Mouse (Mus musculus): ENCODE measurements around the gene Gm2001. TPM values are rescaled to one million over a fixed set of nuclear protein-coding genes. Genes with fewer than 3 reads are reported as not detected.

Gene Gm2001
- polyA plus RNA-seq, 1 experiment from 2014 or later, result not detected

Other genes with a start within 250 kb of the Gm2001 start
- not detected in 2 replicates for gene Oog1, start 239.7 kb downstream of the Gm2001 start, polyA plus RNA-seq (2016; fragmentation: Nextera tagmentation; extraction: Ambion mirVana)
- gene Gm4027, start 223.5 kb downstream of the Gm2001 start, polyA plus RNA-seq (2016; fragmentation: Nextera tagmentation; extraction: Ambion mirVana), result not detected in 2 replicates
- not detected in 2 replicates for gene Gm16381, start 197.7 kb downstream of the Gm2001 start, polyA plus RNA-seq (2016; fragmentation: Nextera tagmentation; extraction: Ambion mirVana)
- gene Gm21319, start 66.6 kb downstream of the Gm2001 start, polyA plus RNA-seq (2016; fragmentation: Nextera tagmentation; extraction: Ambion mirVana), result not detected in 2 replicates
- not detected in 2 replicates for gene Gm21936, start 46.8 kb downstream of the Gm2001 start, polyA plus RNA-seq (2016; fragmentation: Nextera tagmentation; extraction: Ambion mirVana)
- gene BB287469, start 25.8 kb downstream of the Gm2001 start, polyA plus RNA-seq (2016; fragmentation: Nextera tagmentation; extraction: Ambion mirVana), result not detected in 2 replicates
- not detected in 2 replicates for gene Gm2016, start 31.7 kb upstream of the Gm2001 start, polyA plus RNA-seq (2016; fragmentation: Nextera tagmentation; extraction: Ambion mirVana)
- not detected in 2 replicates for gene Gm2022, start 53.0 kb upstream of the Gm2001 start, polyA plus RNA-seq (2016; fragmentation: Nextera tagmentation; extraction: Ambion mirVana)
- gene Gm2035, start 77.5 kb upstream of the Gm2001 start, polyA plus RNA-seq (2016; fragmentation: Nextera tagmentation; extraction: Ambion mirVana), result not detected in 2 replicates
- gene Gm2042, start 111.7 kb upstream of the Gm2001 start, polyA plus RNA-seq (2016; fragmentation: Nextera tagmentation; extraction: Ambion mirVana), result not detected in 2 replicates
- gene Gm2075, start 169.5 kb upstream of the Gm2001 start, polyA plus RNA-seq (2016; fragmentation: Nextera tagmentation; extraction: Ambion mirVana), result not detected in 2 replicates
- gene Gm6803, start 176.4 kb upstream of the Gm2001 start, polyA plus RNA-seq (2016; fragmentation: Nextera tagmentation; extraction: Ambion mirVana), result not detected in 2 replicates
- gene Gm2056, start 184.7 kb upstream of the Gm2001 start, polyA plus RNA-seq (2016; fragmentation: Nextera tagmentation; extraction: Ambion mirVana), result not detected in 2 replicates
- not detected in 2 replicates for gene Gm16368, start 241.4 kb upstream of the Gm2001 start, polyA plus RNA-seq (2016; fragmentation: Nextera tagmentation; extraction: Ambion mirVana)